Mouse (Mus musculus): ENCODE data around the gene Plekhn1. TPM values are rescaled to one million over a fixed set of nuclear protein-coding genes. Genes with fewer than 3 reads are reported as not detected.

The Plekhn1 gene
- 15.7 and 42.5 TPM in 2 replicates for polyA plus RNA-seq (2011; ENCODE audit: insufficient read depth, insufficient read length, low replicate concordance, missing spikeins)

DNA sequence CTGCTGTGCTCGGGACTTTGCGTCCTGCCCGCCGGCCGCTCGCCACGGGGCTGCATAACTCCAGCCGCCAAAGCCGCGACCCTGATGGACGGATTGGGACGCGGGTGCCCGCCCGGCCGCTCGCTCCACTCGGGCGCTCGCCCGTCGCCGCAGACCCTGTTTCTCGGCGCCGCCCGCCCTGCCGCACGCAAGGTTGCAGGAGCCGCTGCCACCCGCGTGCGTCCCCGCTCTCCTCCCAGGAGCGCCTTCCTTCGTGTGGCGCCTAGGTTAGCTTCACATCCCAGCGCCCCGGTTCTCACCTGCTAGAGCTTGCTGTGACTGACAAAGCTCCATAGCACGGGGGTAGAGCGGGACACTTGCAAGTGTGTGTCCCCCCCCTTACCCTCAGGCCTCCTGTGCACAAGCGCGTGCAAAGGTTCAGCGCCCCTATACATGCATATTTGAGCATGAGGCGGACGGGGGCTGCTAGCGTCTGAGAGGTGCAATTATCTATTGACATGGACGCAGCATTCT lies at the start of gene Plekhn1:
Gene Plekhn1, minus strand, starts transcription at position 157 of the 513 bp plus-strand sequence.
- peaks cover 2% of the 10 kb centered on the region for H3K4me1 ChIP-seq (ENCODE audit: control insufficient read depth, insufficient read depth, low read length)
- peak within 1 kb of the TSS; percentile 89 for H3K27ac ChIP-seq (ENCODE audit: control insufficient read depth, insufficient read depth, low read depth, low read length, poor library complexity)
- under 1% methylated on average over 40 of the region's 48 CpGs for WGBS
- 0 out of 2 replicates have a peak, but pooled peaks have one; percentile 4 for TF ChIP-seq CTCF (IDR thresholded peaks at IDR 0.05; ENCODE audit: control insufficient read depth, insufficient read depth, low read length)
- peak; percentile 23; the same call in 1 of the 2 replicates for TF ChIP-seq POLR2A (IDR thresholded peaks at IDR 0.05; ENCODE audit: borderline replicate concordance, control insufficient read depth, low read depth, low read length)
- H3K4me3 ChIP-seq (replicated peaks; ENCODE audit: control insufficient read depth, low read depth, low read length), result peak within 1 kb of the TSS; percentile 88

DNA sequence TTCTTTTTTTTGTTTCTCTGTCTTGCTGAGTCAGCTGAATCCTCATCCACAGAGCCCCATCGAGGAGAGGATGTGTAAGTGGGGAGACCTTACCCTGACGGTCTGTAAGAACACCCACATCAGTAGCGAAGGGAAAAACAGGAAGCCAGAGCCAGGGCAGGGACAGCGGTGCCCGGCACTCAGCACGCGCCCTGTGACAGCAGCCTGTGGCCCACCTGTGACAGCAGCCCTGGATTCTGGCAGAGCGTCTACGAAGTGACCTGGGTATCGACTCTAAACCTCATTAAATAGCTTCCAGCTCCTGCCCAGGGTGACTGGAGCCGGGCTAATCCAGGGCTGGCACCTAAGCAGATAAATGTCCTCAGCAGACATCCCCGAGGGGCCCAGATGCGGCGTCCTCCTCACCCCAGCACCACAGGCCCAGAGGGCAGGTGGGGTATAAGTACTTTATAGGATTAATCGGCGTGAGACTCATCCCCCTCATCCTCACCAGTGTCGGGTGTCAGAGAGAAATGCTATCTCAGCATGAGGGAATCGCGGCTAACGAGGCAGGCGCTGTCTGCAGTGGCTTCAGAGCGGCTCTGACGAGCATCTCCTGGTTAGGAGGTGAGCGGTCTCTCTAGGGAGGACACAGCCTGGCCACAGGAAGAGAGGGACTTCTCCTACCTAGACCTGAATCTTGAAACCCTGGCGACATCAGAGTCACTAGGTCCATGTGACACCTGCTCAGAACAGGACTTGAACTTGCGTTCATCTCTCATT lies 20.6 kb upstream of the Plekhn1 start, which contains the start of gene Samd11:
Gene Samd11, minus strand, starts transcription at position 580 of the 762 bp plus-strand sequence.
- 7% methylated on average over 26 of the region's 26 CpGs for WGBS
- Histone ChIP-seq H3K4me1 (ENCODE audit: control insufficient read depth, insufficient read depth, low read length) (peaks cover 5% of the 10 kb centered on the region), H3K4me3 (replicated peaks; ENCODE audit: control insufficient read depth, low read depth, low read length) (peak within 1 kb of the TSS; percentile 75), H3K27ac (ENCODE audit: control insufficient read depth, insufficient read depth, low read depth, low read length, poor library complexity) (peak within 1 kb of the TSS; percentile 79)
- TF ChIP-seq CTCF (IDR thresholded peaks at IDR 0.05; ENCODE audit: control insufficient read depth, insufficient read depth, low read length) (no peak), POLR2A (IDR thresholded peaks at IDR 0.05; ENCODE audit: borderline replicate concordance, control insufficient read depth, low read depth, low read length) (peak; percentile 39; the same call in 1 of the 2 replicates)

DNA sequence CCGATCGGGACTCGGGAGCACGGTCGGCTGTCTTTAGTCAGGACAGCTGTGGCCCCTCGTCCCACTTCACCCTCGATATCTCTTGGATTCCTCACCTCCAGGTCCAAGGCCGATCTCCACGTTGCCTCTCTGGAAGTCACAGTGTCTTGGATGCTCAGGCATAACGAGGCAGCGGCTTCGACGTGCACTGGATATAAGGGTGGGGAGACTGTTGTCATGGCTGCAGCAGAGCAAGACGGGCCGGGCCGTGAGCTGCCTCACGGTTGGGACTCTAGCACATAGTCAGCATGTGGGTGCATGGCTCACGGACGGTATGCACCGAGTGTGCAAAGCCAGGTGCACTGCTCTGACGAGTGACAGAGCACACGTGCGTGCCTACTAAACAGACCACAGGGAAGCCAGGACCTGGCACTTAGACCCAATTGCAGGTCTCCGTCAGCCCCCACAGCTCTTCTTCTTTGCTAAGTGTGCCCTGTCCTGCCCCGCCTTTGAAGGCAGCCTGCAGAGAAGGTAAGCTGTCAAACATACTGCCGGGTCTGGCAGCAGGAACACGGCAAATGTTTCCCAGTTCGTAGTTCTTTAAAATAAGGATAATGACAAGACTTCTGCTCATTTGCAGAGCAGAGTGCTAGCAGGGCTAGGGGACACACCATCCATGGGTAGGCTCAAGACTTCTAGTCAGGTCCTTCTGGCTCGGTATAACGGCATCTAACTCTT lies 19.9 kb upstream of the Plekhn1 start:
- 3% methylated on average over 27 of the region's 30 CpGs for WGBS
- peak; percentile 91 for TF ChIP-seq POLR2A (IDR thresholded peaks at IDR 0.05; ENCODE audit: borderline replicate concordance, control insufficient read depth, low read depth, low read length)
- no peak for TF ChIP-seq CTCF (IDR thresholded peaks at IDR 0.05; ENCODE audit: control insufficient read depth, insufficient read depth, low read length)

DNA sequence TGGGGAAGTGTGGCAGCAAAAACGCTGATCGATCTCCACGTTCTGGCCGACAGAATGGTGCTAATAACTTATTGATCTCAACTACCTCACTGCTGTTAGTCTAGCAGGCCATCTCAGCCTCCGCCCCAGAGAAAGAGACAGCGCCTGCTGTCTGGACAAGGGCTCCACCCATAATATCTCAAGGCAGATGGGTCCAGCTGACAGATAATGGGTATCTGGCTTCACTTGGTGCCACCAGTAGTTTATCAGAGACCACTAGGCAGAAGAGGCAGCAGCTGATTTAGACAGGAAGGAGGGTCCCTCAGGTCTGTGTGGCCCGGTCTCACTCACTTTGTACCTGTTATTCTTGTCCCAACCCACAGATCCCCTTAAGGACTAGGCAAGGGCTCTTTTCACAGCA lies 18.4 kb upstream of the Plekhn1 start:
- Histone ChIP-seq H3K27ac (ENCODE audit: control insufficient read depth, insufficient read depth, low read depth, low read length, poor library complexity) (peak overlapping the region; percentile 69), H3K4me1 (ENCODE audit: control insufficient read depth, insufficient read depth, low read length) (peaks cover 5% of the 10 kb centered on the region), H3K4me3 (replicated peaks; ENCODE audit: control insufficient read depth, low read depth, low read length) (peak overlapping the region; percentile 28)
- 25% methylated on average over 7 of the region's 7 CpGs for WGBS
- no peak for TF ChIP-seq CTCF (IDR thresholded peaks at IDR 0.05; ENCODE audit: control insufficient read depth, insufficient read depth, low read length)
- no peak for TF ChIP-seq POLR2A (IDR thresholded peaks at IDR 0.05; ENCODE audit: borderline replicate concordance, control insufficient read depth, low read depth, low read length)

More for the DNA sequence above, 19.9 kb upstream of the Plekhn1 start:
- Histone ChIP-seq H3K4me1 (ENCODE audit: control insufficient read depth, insufficient read depth, low read length) (peaks cover 5% of the 10 kb centered on the region), H3K27ac (ENCODE audit: control insufficient read depth, insufficient read depth, low read depth, low read length, poor library complexity) (peak overlapping the region; percentile 79), H3K4me3 (replicated peaks; ENCODE audit: control insufficient read depth, low read depth, low read length) (peak overlapping the region; percentile 75)

DNA sequence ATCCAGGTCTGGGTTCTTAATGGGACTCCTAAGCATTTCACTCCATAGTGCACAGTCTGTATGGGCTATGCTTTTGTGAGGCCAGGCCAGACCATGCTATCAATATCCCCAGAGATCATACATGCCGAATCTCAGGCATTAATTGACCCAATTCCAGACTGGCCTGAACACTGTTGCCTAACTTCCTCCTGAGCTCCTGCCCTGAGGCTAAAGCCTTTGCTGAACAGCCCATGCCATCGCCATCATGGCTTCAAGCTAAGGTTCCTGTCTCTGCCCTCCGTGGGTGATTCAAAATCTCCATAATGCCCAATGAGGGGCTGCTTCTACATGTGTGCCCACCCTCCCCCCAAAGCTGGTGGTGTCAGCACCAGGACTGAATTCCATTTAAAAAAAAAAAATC lies 18.0 kb upstream of the Plekhn1 start:
- TF ChIP-seq CTCF (IDR thresholded peaks at IDR 0.05; ENCODE audit: control insufficient read depth, insufficient read depth, low read length) (no peak), POLR2A (IDR thresholded peaks at IDR 0.05; ENCODE audit: borderline replicate concordance, control insufficient read depth, low read depth, low read length) (no peak)
- Histone ChIP-seq H3K4me3 (replicated peaks; ENCODE audit: control insufficient read depth, low read depth, low read length) (peak overlapping the region; percentile 28), H3K4me1 (ENCODE audit: control insufficient read depth, insufficient read depth, low read length) (peaks cover 5% of the 10 kb centered on the region), H3K27ac (ENCODE audit: control insufficient read depth, insufficient read depth, low read depth, low read length, poor library complexity) (peak overlapping the region; percentile 69)
- 28% methylated on average over 3 of the region's 3 CpGs for WGBS

DNA sequence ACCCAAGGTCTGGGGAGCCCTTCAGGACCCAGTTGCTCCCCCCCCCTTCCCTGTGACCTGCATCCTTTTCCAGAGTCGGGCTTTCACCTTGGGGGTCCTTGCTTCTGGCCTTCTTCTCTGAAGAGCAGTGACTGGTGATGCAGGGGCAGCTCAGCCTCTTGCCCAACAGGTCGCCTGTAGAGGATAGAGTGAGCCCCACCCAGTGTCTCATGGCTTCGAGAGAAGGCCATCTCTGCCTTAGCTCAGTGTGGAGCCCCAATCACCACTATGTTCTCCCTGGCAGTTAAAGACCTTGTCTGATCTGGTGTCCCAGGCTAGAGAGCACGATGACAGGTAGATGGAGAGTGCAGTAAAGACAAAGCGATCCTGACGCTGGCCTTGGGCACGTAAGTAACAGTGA lies 17.5 kb upstream of the Plekhn1 start:
- Histone ChIP-seq H3K27ac (ENCODE audit: control insufficient read depth, insufficient read depth, low read depth, low read length, poor library complexity) (peak overlapping the region; percentile 69), H3K4me1 (ENCODE audit: control insufficient read depth, insufficient read depth, low read length) (peaks cover 5% of the 10 kb centered on the region), H3K4me3 (replicated peaks; ENCODE audit: control insufficient read depth, low read depth, low read length) (no peak overlapping the region)
- TF ChIP-seq CTCF (IDR thresholded peaks at IDR 0.05; ENCODE audit: control insufficient read depth, insufficient read depth, low read length) (no peak), POLR2A (IDR thresholded peaks at IDR 0.05; ENCODE audit: borderline replicate concordance, control insufficient read depth, low read depth, low read length) (no peak)
- 46% methylated on average over 7 of the region's 7 CpGs for WGBS

DNA sequence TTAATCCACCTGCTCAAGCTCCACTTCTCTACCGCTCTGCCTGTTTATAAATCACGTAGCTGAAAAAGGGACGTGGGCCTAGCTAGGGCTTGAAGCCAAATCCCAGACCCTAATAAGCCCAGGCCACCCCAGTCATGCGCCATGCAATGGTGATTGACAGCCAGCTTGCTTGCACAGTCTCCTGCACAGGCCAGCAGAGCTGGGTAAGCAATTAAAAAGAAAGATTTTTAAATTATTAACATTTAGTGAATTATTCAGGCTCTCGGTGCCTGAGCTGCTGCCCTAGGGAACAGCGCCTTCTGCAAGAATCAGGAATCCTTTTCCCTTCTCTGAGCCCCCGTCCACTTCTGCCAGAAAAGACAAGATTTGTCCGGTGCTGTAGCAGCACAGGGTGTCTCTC lies 16.4 kb upstream of the Plekhn1 start:
- no peak overlapping the region for H3K27ac ChIP-seq (ENCODE audit: control insufficient read depth, insufficient read depth, low read depth, low read length, poor library complexity)
- 81% methylated on average over 8 of the region's 8 CpGs for WGBS
- TF ChIP-seq POLR2A (IDR thresholded peaks at IDR 0.05; ENCODE audit: borderline replicate concordance, control insufficient read depth, low read depth, low read length), result no peak
- no peak for TF ChIP-seq CTCF (IDR thresholded peaks at IDR 0.05; ENCODE audit: control insufficient read depth, insufficient read depth, low read length)
- no peak overlapping the region for H3K4me3 ChIP-seq (replicated peaks; ENCODE audit: control insufficient read depth, low read depth, low read length)
- H3K4me1 ChIP-seq (ENCODE audit: control insufficient read depth, insufficient read depth, low read length), result peaks cover 5% of the 10 kb centered on the region

DNA sequence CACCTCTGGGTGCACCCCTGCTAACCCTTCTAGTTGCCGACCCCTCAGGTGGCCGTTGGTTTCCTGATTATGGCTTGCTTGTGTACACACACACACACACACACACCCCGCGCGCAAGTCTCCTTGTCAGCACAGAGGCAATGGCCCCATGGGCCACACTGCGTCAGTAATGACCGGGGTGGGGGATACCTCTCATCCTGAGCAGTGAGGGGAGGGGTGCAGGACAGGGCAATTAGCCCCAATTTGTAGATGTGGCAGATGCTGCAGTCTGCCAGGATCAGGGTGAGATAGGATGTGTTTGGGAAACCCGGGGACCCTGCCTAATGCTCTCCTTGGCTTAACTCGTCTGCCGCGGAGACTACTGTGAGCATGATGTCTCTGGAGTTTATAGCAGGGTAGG lies 14.9 kb upstream of the Plekhn1 start:
- H3K27ac ChIP-seq (ENCODE audit: control insufficient read depth, insufficient read depth, low read depth, low read length, poor library complexity), result no peak overlapping the region
- peaks cover 5% of the 10 kb centered on the region for H3K4me1 ChIP-seq (ENCODE audit: control insufficient read depth, insufficient read depth, low read length)
- 70% methylated on average over 11 of the region's 11 CpGs for WGBS
- no peak overlapping the region for H3K4me3 ChIP-seq (replicated peaks; ENCODE audit: control insufficient read depth, low read depth, low read length)
- TF ChIP-seq POLR2A (IDR thresholded peaks at IDR 0.05; ENCODE audit: borderline replicate concordance, control insufficient read depth, low read depth, low read length), result no peak
- no peak for TF ChIP-seq CTCF (IDR thresholded peaks at IDR 0.05; ENCODE audit: control insufficient read depth, insufficient read depth, low read length)

Data from bone marrow, adult 2 months (tissue).